Mouse (Mus musculus): ENCODE data around the gene Gm20403.
A peak's percentile ranks its signal among the peaks of the same experiment; 100 is the strongest.
"Not testable (repeated sequence)": the region's sequence is repeated elsewhere in the genome, so short reads cannot be mapped to it uniquely, and the experiment has no call there.

Gm20403 gene

GRCm38 (mm10) chr12:54986052-54986717, at the start of gene Gm20403:
Gene Gm20403 (minus strand): TSS chr12:54986529.
- peak; percentile 30 to 37 for DNase-seq (ENCODE audit: low read depth in 2 of 2, low spot score in 2 of 2)

- no peak for DNase-seq (ENCODE audit: low read depth in 2 of 2, low spot score in 2 of 2)
Measured at GRCm38 (mm10) chr12:55027088-55027487, 40.8 kb upstream of the Gm20403 start.

- DNase-seq (ENCODE audit: low read depth in 2 of 2, low spot score in 2 of 2): no peak
Measured at GRCm38 (mm10) chr12:55023284-55023683, 37.0 kb upstream of the Gm20403 start.

- DNase-seq (ENCODE audit: low read depth in 2 of 2, low spot score in 2 of 2): no peak
Measured at GRCm38 (mm10) chr12:55019421-55019877, 33.1 kb upstream of the Gm20403 start.

GRCm38 (mm10) chr12:55017119-55017721, 30.9 kb upstream of the Gm20403 start:
- DNase-seq (ENCODE audit: low read depth in 2 of 2, low spot score in 2 of 2): no peak

GRCm38 (mm10) chr12:55016339-55017118, 30.2 kb upstream of the Gm20403 start:
- no peak for DNase-seq (ENCODE audit: low read depth in 2 of 2, low spot score in 2 of 2)

GRCm38 (mm10) chr12:55015428-55015827, 29.1 kb upstream of the Gm20403 start:
- DNase-seq (ENCODE audit: low read depth in 2 of 2, low spot score in 2 of 2): peak in 1 of 2 experiments; percentile 20

- no peak for DNase-seq (ENCODE audit: low read depth in 2 of 2, low spot score in 2 of 2)
Measured at GRCm38 (mm10) chr12:55013626-55014398, 27.5 kb upstream of the Gm20403 start, which contains the start of gene Baz1a. Gene Baz1a (minus strand): TSS chr12:55014348.

- no peak for DNase-seq (ENCODE audit: low read depth in 2 of 2, low spot score in 2 of 2)
Measured at GRCm38 (mm10) chr12:55013031-55013430, 26.7 kb upstream of the Gm20403 start.

GRCm38 (mm10) chr12:55007361-55008008, 21.2 kb upstream of the Gm20403 start:
- no peak for DNase-seq (ENCODE audit: low read depth in 2 of 2, low spot score in 2 of 2)

- DNase-seq (ENCODE audit: low read depth in 2 of 2, low spot score in 2 of 2): no peak
Measured at GRCm38 (mm10) chr12:55006071-55006470, 19.7 kb upstream of the Gm20403 start.

- DNase-seq (ENCODE audit: low read depth in 2 of 2, low spot score in 2 of 2): no peak
Measured at GRCm38 (mm10) chr12:55004396-55004795, 18.1 kb upstream of the Gm20403 start.

- DNase-seq (ENCODE audit: low read depth in 2 of 2, low spot score in 2 of 2): no peak
Measured at GRCm38 (mm10) chr12:55003843-55004242, 17.5 kb upstream of the Gm20403 start.

GRCm38 (mm10) chr12:55002532-55002931, 16.2 kb upstream of the Gm20403 start:
- DNase-seq (ENCODE audit: low read depth in 2 of 2, low spot score in 2 of 2): not testable (repeated sequence)

- peak; percentile 61 to 73 for DNase-seq (ENCODE audit: low read depth in 2 of 2, low spot score in 2 of 2)
Measured at GRCm38 (mm10) chr12:54999016-54999690, 12.8 kb upstream of the Gm20403 start.

- DNase-seq (ENCODE audit: low read depth in 2 of 2, low spot score in 2 of 2): no peak
Measured at GRCm38 (mm10) chr12:54998411-54998810, 12.1 kb upstream of the Gm20403 start.

- no peak for DNase-seq (ENCODE audit: low read depth in 2 of 2, low spot score in 2 of 2)
Measured at GRCm38 (mm10) chr12:54996979-54997474, 10.7 kb upstream of the Gm20403 start.

GRCm38 (mm10) chr12:54995965-54996364, 9.6 kb upstream of the Gm20403 start:
- DNase-seq (ENCODE audit: low read depth in 2 of 2, low spot score in 2 of 2): no peak

GRCm38 (mm10) chr12:54994418-54994817, 8.1 kb upstream of the Gm20403 start:
- no peak for DNase-seq (ENCODE audit: low read depth in 2 of 2, low spot score in 2 of 2)

- DNase-seq (ENCODE audit: low read depth in 2 of 2, low spot score in 2 of 2): no peak
Measured at GRCm38 (mm10) chr12:54994068-54994386, 7.7 kb upstream of the Gm20403 start.
